Mouse (Mus musculus): Measurements from ENCODE around the gene Taf4. TPM values are rescaled to one million over a fixed set of nuclear protein-coding genes. Genes with fewer than 3 reads are reported as not detected.

Gene Taf4
- polyA plus RNA-seq, 1 experiment from 2014 or later, result 6.2 TPM

DNA sequence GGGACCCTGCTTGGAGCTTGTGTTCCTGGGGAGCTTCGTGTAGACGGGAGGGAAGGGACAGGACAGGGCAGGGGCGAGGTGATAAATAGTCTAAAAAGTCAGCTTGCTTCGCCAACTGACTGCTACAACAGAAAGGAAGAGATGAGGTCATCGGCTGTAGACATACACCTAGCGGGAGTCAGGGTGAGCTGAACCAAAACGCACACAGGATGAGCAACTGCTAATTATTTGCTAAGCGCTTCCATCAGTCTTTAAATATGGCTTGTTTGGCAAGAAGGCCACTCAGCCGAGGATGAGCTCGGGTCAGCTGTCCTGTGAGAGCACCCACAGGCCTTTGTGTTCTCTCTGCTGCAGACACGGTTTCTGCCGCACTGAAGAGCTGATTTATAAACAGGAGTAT, 63.5 kb downstream of the Taf4 start:
- WGBS, result 24% methylated on average over 12 of the region's 12 CpGs
- Histone ChIP-seq H3K9ac (ENCODE audit: low read length) (no peak overlapping the region), H3K4me1 (ENCODE audit: control insufficient read depth, insufficient read depth, low read length) (peaks cover 13% of the 10 kb centered on the region), H3K9me3 (ENCODE audit: control insufficient read depth, low read length) (no peaks in the 10 kb centered on the region), H3K36me3 (ENCODE audit: control insufficient read depth, insufficient read depth, low read length) (peaks cover 6% of the 10 kb centered on the region; the same call in 1 of the 2 replicates), H3K27ac (ENCODE audit: low read depth, low read length) (no peak overlapping the region), H3K4me3 (ENCODE audit: low read depth, low read length) (no peak overlapping the region), H3K4me2 (ENCODE audit: low read depth) (no peak overlapping the region), H3K27me3 (ENCODE audit: control insufficient read depth, insufficient read depth, low read length) (no peaks in the 10 kb centered on the region)
- ATAC-seq (ENCODE audit: insufficient read depth, low FRiP score, low TSS enrichment) (peak; percentile 17; the same call in 1 of the 2 replicates), DNase-seq (ENCODE audit: low spot score) (no peak)

- no peak for ATAC-seq (ENCODE audit: insufficient read depth, low FRiP score, low TSS enrichment)
- WGBS, result 86% methylated on average over 2 of the region's 2 CpGs
- no peak overlapping the region for H3K9ac ChIP-seq (ENCODE audit: low read length)
- H3K36me3 ChIP-seq (ENCODE audit: control insufficient read depth, insufficient read depth, low read length), result no peaks in the 10 kb centered on the region
- no peak for DNase-seq (ENCODE audit: low spot score)
- no peaks in the 10 kb centered on the region for H3K27me3 ChIP-seq (ENCODE audit: control insufficient read depth, insufficient read depth, low read length)
- no peaks in the 10 kb centered on the region for H3K9me3 ChIP-seq (ENCODE audit: control insufficient read depth, low read length)
- no peak overlapping the region for H3K4me2 ChIP-seq (ENCODE audit: low read depth)
- no peak overlapping the region for H3K27ac ChIP-seq (ENCODE audit: low read depth, low read length)
- H3K4me3 ChIP-seq (ENCODE audit: low read depth, low read length), result no peak overlapping the region
- no peaks in the 10 kb centered on the region for H3K4me1 ChIP-seq (ENCODE audit: control insufficient read depth, insufficient read depth, low read length)
These were observed 79.5 kb downstream of the Taf4 start for GRCm38 (mm10) chr2:179896949-179897348.

GRCm38 (mm10) chr2:179891048-179891447, 85.4 kb downstream of the Taf4 start:
- Histone ChIP-seq H3K4me2 (ENCODE audit: low read depth) (no peak overlapping the region), H3K4me3 (ENCODE audit: low read depth, low read length) (no peak overlapping the region), H3K27me3 (ENCODE audit: control insufficient read depth, insufficient read depth, low read length) (no peaks in the 10 kb centered on the region), H3K27ac (ENCODE audit: low read depth, low read length) (no peak overlapping the region), H3K4me1 (ENCODE audit: control insufficient read depth, insufficient read depth, low read length) (no peaks in the 10 kb centered on the region), H3K36me3 (ENCODE audit: control insufficient read depth, insufficient read depth, low read length) (no peaks in the 10 kb centered on the region), H3K9ac (ENCODE audit: low read length) (no peak overlapping the region), H3K9me3 (ENCODE audit: control insufficient read depth, low read length) (no peaks in the 10 kb centered on the region)
- DNase-seq (ENCODE audit: low spot score) (no peak), ATAC-seq (ENCODE audit: insufficient read depth, low FRiP score, low TSS enrichment) (no peak)
- WGBS, result 80% methylated on average over 3 of the region's 3 CpGs

DNA sequence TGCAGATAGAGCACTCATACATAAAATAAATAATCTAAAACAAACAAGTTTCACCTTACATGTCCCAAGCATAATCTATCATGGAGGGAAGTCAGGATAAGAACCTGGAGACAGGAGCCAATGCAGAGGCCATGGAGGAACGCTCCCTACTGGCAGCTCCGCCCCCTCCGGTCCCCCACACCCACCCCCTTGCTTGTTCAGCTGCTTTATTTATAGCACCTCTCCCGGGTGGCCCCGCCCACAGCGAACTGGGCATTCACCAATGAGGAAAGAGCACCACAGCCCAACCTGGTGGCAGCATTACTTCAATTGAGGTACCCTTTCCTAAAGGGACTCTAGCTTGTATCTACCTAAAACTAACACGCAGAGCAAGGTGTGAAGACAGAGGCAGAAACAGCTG, 91.9 kb downstream of the Taf4 start:
- H3K36me3 ChIP-seq (ENCODE audit: control insufficient read depth, insufficient read depth, low read length), result no peaks in the 10 kb centered on the region
- H3K4me1 ChIP-seq (ENCODE audit: control insufficient read depth, insufficient read depth, low read length), result no peaks in the 10 kb centered on the region
- H3K4me3 ChIP-seq (ENCODE audit: low read depth, low read length), result no peak overlapping the region
- no peak overlapping the region for H3K4me2 ChIP-seq (ENCODE audit: low read depth)
- 26% methylated on average over 7 of the region's 7 CpGs for WGBS
- no peak overlapping the region for H3K9ac ChIP-seq (ENCODE audit: low read length)
- ATAC-seq (ENCODE audit: insufficient read depth, low FRiP score, low TSS enrichment) (no peak), DNase-seq (ENCODE audit: low spot score) (no peak)
- H3K27me3 ChIP-seq (ENCODE audit: control insufficient read depth, insufficient read depth, low read length), result no peaks in the 10 kb centered on the region
- H3K27ac ChIP-seq (ENCODE audit: low read depth, low read length), result no peak overlapping the region
- no peaks in the 10 kb centered on the region for H3K9me3 ChIP-seq (ENCODE audit: control insufficient read depth, low read length)

DNA sequence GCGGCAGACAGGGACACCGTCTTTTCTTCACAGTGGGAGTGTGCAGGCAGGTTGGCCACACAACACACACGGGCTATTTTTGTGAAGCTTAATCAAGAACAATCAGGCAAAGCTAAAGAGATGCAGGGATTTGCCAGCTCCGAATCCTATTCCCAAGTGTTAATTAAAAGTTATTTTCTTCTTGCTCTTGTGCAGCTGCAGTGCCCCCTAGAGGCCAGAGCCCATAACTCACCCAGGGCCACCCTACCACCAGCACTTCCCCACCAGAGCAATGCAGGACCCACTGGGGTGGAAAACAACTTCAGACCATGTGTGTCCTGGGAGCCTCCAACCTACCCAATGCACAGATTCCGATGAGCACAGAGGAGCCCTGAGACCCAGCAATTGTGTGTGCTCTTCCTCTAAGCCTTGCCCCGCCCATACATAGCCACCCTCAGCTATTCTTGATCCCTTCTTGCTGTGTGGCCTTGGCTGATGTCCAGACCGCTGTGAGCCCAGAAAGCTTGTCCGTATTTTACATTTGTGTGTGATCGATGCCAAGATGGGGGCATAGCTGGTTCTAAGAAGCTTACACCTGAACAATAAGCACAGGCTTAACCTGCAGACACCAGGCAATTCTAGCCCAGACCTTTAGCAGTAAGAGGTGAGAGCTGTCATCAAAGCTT, 98.8 kb downstream of the Taf4 start:
- Histone ChIP-seq H3K9me3 (ENCODE audit: control insufficient read depth, low read length) (no peaks in the 10 kb centered on the region), H3K4me3 (ENCODE audit: low read depth, low read length) (no peak overlapping the region), H3K36me3 (ENCODE audit: control insufficient read depth, insufficient read depth, low read length) (no peaks in the 10 kb centered on the region), H3K27me3 (ENCODE audit: control insufficient read depth, insufficient read depth, low read length) (no peaks in the 10 kb centered on the region), H3K4me2 (ENCODE audit: low read depth) (no peak overlapping the region), H3K27ac (ENCODE audit: low read depth, low read length) (no peak overlapping the region), H3K9ac (ENCODE audit: low read length) (no peak overlapping the region), H3K4me1 (ENCODE audit: control insufficient read depth, insufficient read depth, low read length) (no peaks in the 10 kb centered on the region; the same call in 1 of the 2 replicates)
- DNase-seq (ENCODE audit: low spot score) (peak; percentile 62), ATAC-seq (ENCODE audit: insufficient read depth, low FRiP score, low TSS enrichment) (no peak)
- WGBS, result 73% methylated on average over 9 of the region's 9 CpGs

- H3K27me3 ChIP-seq (ENCODE audit: control insufficient read depth, insufficient read depth, low read length), result no peaks in the 10 kb centered on the region
- H3K4me3 ChIP-seq (ENCODE audit: low read depth, low read length), result no peak overlapping the region
- no peaks in the 10 kb centered on the region for H3K9me3 ChIP-seq (ENCODE audit: control insufficient read depth, low read length)
- H3K9ac ChIP-seq (ENCODE audit: low read length), result no peak overlapping the region
- H3K27ac ChIP-seq (ENCODE audit: low read depth, low read length), result no peak overlapping the region
- H3K4me2 ChIP-seq (ENCODE audit: low read depth), result no peak overlapping the region
- ATAC-seq (ENCODE audit: insufficient read depth, low FRiP score, low TSS enrichment) (peak; percentile 42; the same call in 1 of the 2 replicates), DNase-seq (ENCODE audit: low spot score) (peak; percentile 79)
- no peaks in the 10 kb centered on the region; the same call in 1 of the 2 replicates for H3K4me1 ChIP-seq (ENCODE audit: control insufficient read depth, insufficient read depth, low read length)
- WGBS, result 3% methylated on average over 3 of the region's 3 CpGs
- no peaks in the 10 kb centered on the region for H3K36me3 ChIP-seq (ENCODE audit: control insufficient read depth, insufficient read depth, low read length)
These were observed 101.3 kb downstream of the Taf4 start for GRCm38 (mm10) chr2:179875147-179875546.

DNA sequence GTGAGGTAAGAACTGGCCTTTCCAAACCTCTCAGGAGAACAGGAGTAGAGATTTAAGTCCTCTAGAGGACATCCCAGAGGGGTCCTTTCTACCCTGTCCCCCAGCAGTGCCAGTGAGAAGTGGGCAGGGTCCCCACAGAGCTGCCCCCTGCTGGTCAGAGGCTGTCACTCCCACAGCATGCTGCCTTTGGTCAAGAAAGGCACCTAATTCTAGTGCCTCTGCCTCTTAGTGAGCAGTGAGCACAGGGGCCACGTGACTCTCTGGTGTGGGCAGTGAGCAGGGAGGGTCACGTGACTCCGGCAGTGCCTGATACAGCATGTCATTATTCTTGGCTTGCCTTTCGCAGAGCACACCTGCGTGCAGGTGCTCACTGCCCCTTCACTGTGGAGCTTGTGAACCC, 103.1 kb downstream of the Taf4 start:
- H3K36me3 ChIP-seq (ENCODE audit: control insufficient read depth, insufficient read depth, low read length), result no peaks in the 10 kb centered on the region
- ATAC-seq (ENCODE audit: insufficient read depth, low FRiP score, low TSS enrichment) (no peak), DNase-seq (ENCODE audit: low spot score) (peak; percentile 40)
- no peak overlapping the region for H3K9ac ChIP-seq (ENCODE audit: low read length)
- no peak overlapping the region for H3K27ac ChIP-seq (ENCODE audit: low read depth, low read length)
- no peaks in the 10 kb centered on the region for H3K27me3 ChIP-seq (ENCODE audit: control insufficient read depth, insufficient read depth, low read length)
- H3K4me3 ChIP-seq (ENCODE audit: low read depth, low read length), result no peak overlapping the region
- H3K4me2 ChIP-seq (ENCODE audit: low read depth), result no peak overlapping the region
- peaks cover 7% of the 10 kb centered on the region for H3K4me1 ChIP-seq (ENCODE audit: control insufficient read depth, insufficient read depth, low read length)
- no peaks in the 10 kb centered on the region for H3K9me3 ChIP-seq (ENCODE audit: control insufficient read depth, low read length)
- WGBS, result 43% methylated on average over 5 of the region's 5 CpGs

DNA sequence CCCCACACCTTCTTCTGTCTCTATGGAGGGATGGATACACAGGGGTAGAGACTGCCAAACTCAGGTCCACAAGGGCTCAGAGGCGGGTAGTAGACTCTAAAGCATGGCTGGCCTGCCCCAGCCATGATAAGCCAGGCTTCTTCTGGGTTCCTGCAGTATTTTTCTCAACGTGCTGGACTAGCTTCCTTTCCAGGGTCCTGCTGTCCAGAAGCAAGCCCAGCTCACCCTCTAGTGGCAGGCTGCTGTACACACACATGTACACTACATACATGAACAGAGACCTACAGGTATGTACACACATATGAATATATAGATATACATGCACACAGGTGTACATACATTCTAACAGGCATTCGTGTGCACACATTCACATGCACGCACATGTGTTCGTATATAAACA, 103.7 kb downstream of the Taf4 start:
- Histone ChIP-seq H3K27ac (ENCODE audit: low read depth, low read length) (no peak overlapping the region), H3K9me3 (ENCODE audit: control insufficient read depth, low read length) (no peaks in the 10 kb centered on the region), H3K4me3 (ENCODE audit: low read depth, low read length) (no peak overlapping the region), H3K4me1 (ENCODE audit: control insufficient read depth, insufficient read depth, low read length) (peaks cover 7% of the 10 kb centered on the region), H3K9ac (ENCODE audit: low read length) (no peak overlapping the region), H3K27me3 (ENCODE audit: control insufficient read depth, insufficient read depth, low read length) (no peaks in the 10 kb centered on the region), H3K4me2 (ENCODE audit: low read depth) (no peak overlapping the region), H3K36me3 (ENCODE audit: control insufficient read depth, insufficient read depth, low read length) (no peaks in the 10 kb centered on the region)
- 66% methylated on average over 5 of the region's 5 CpGs for WGBS
- DNase-seq (ENCODE audit: low spot score), result peak; percentile 57
- ATAC-seq (ENCODE audit: insufficient read depth, low FRiP score, low TSS enrichment), result no peak

DNA sequence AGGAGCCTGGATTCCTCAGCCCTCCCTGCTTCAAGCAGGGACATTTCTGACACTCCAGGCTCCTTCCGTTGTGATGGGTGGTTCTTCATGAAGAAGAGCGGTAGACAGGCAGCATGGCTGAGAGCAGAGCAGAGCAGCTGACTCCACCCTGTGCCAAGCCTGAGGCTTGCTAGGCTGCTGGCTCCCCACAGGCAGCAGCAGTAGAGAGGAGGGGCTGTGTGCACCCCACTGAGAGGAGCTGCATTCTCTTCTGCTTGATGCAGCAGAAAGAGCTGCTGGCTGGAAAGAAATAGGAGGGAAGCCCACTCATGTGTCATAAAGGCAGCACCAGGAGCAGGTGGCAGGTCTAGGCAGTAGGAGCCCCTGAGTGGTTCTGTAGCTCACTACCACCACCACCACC, 106.6 kb downstream of the Taf4 start:
- no peak for DNase-seq (ENCODE audit: low spot score)
- H3K4me2 ChIP-seq (ENCODE audit: low read depth), result no peak overlapping the region
- no peak overlapping the region for H3K4me3 ChIP-seq (ENCODE audit: low read depth, low read length)
- ATAC-seq (ENCODE audit: insufficient read depth, low FRiP score, low TSS enrichment), result no peak
- H3K36me3 ChIP-seq (ENCODE audit: control insufficient read depth, insufficient read depth, low read length), result no peaks in the 10 kb centered on the region
- WGBS, result 15% methylated on average over 2 of the region's 2 CpGs
- no peak overlapping the region for H3K27ac ChIP-seq (ENCODE audit: low read depth, low read length)
- no peak overlapping the region; the same call in 1 of the 2 replicates for H3K9ac ChIP-seq (ENCODE audit: low read length)
- no peaks in the 10 kb centered on the region for H3K9me3 ChIP-seq (ENCODE audit: control insufficient read depth, low read length)
- no peaks in the 10 kb centered on the region for H3K27me3 ChIP-seq (ENCODE audit: control insufficient read depth, insufficient read depth, low read length)
- H3K4me1 ChIP-seq (ENCODE audit: control insufficient read depth, insufficient read depth, low read length), result peaks cover 7% of the 10 kb centered on the region
